Mouse (Mus musculus) A20 (cell line): ENCODE results near the gene Acaca.
"Not testable (repeated sequence)": the region's sequence is repeated elsewhere in the genome, so short reads cannot be mapped to it uniquely, and the experiment has no call there.

Experiments
- DNase-seq: peaks from one replicate; pipeline ENCODE4 v3.0.0-alpha.2; 2011; ENCODE audit warnings: low read depth, low spot score

Acaca gene

GRCm38 (mm10) chr11:84383891-84384290 is 254.4 kb downstream of the Acaca start:
- no peak for DNase-seq

- no peak for DNase-seq
These were observed 259.9 kb downstream of the Acaca start for GRCm38 (mm10) chr11:84389332-84389731.

DNA sequence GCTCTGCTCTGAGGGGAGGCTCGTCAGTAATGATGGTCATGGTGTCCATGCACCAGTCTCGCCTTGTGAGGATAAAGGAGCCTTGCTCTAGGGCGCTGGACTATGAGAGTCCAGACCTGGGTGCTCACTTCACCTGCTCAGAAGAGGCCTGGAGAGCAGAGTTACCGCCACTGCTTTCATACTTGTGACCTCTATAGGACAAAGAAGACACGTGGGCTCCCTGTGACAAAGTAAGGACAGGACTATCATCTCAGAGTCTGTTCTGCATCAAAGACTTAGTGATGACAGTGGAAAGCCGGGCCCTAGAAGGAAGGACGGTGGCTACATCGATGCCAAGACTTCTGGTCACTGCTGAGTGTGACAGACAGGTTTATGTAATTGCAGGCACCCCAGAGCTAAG is 261.7 kb downstream of the Acaca start:
- no peak for DNase-seq

DNA sequence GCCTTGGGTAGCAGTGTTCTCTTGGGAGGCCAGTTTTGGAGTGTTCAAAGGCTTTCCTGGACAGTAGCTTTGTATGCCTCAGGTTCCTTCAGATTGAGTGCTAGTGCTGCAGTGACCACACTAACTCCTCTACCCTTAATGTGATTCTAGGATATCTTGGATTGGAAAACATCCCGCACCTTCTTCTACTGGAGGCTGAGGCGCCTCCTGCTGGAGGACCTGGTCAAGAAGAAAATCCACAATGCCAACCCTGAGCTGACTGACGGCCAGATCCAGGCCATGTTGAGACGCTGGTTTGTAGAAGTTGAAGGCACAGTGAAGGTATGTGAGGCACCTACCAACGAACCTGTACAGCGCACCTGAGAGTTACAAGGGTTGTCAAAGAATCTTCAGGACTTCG is 262.6 kb downstream of the Acaca start:
- not testable (repeated sequence) for DNase-seq

- no peak for DNase-seq
These were observed 264.1 kb downstream of the Acaca start for GRCm38 (mm10) chr11:84393571-84393970.

DNA sequence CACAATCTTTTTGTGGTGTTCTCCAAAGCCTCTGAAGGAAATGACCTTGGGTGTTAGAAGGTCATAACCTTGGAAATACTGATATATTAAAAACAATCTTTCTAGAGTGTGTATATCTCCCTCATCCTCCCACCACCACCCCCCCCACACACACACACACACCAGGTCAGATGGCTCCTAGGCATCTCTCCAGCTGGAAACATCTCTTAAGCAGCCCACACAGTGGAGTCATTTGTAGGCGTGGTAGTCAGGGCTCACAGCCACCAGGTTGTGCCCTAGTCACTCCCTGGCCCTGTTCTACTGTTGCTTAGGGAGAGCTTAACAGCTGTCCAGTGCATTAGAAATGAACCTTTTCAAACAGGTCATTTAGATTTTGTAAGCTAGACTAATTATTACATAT is 265.5 kb downstream of the Acaca start:
- DNase-seq, result no peak

DNA sequence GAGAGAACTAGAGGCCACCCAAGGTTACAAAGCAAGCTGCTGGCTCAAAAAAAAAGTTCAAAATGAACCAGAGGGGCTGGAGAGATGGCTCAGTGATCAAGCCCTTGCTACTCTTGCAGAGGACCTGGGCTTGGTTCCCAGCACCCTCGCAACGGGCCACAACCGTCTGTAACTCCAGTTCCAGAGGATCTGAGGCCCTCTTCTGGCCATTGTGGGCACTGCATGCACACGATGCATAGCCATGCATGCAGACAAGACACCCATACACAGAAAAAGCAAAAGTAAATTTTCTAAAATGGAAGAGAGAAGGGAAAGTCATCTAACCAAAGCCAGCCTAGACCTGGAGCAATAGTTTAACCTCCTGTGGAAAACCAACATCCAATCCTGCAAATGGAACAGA is 277.3 kb downstream of the Acaca start:
- no peak for DNase-seq

GRCm38 (mm10) chr11:84410383-84410782 is 280.9 kb downstream of the Acaca start:
- DNase-seq, result no peak

DNA sequence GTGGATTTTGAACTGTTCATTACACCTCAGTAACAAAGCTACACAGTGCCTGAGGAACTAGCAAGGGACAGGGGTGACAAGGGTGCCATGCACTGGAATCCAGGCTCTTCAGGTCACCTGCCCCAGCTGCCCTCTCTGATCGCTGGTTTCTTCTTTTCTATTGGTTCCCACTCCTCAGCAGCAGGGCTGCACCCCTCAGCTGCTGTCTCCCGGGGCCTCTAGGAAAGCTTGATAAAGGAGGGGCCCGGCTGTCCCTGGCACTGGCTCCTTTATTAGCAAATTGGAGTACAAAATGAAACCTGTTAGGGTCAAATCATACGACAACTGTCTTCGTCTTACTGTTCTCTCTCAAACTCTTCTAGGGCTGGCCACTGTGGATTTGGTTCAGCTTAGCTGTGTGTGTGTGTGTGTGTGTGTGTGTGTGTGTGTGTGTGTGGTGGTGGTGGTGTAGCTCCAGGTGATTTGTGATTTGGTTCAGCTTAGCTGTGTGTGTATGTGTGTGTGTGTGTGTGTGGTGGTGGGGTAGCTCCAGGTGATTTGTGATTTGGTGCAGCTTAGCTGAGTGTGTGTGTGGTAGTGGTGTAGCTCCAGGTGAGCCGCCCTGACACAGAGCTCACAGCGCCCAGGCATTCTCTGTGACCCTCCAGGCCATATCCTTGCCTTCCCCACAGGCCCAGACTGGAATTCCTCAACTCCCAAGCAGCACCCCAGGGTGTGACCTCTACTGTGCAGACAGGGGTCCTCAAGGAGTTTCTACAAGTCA is 281.6 kb downstream of the Acaca start:
- no peak for DNase-seq

DNA sequence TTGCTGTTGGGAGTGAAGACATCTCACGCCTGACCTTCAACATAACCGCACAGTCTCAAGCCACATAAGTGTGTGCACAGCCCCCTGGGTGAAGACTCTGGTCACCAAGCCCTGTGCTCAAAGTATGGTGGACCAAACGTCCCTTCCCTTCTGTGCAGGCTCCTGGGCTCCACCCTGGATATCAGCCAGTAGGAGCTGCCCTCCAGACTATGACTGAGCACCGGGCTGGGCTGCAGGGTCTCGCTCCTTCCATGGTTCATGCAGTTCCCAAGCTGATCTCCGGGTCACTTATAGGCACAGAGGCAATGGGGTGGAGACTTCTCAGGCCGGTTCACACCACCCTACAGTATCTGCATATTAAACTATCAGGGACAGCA is 282.2 kb downstream of the Acaca start:
- no peak for DNase-seq

DNA sequence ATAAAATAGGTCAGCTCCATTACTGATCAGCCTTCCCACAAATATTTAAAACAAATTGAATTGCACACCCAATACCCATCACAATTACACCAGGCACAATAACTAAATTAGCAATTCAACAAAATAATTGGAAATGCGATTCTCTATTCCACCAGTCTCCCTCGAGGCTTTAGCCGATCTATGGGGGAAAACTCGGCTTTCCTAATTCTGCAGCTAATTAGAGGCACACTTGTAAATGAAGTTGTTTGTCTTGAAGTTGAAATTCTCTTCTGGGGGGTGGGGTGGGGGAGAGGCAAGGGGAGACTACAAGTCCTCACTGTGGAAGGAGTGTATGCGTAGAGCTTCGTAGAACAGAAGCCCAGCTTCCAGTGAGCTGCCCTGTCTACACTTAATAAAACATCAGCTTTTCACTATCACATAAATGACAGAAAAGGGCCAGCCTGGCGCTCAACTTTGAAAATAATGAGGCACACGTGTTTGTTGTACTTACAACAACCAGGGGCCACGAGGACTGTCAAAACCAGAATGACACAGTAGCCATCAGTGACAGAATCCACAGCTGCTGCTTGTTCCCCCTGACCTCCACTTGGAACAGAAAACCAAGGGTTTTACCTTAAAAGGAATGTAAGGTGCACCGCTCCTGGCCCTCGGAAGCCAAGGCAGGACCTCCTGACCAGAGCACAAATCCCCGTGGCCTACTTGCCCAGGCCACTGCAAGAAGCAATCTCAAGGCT is 282.9 kb downstream of the Acaca start:
- no peak for DNase-seq

DNA sequence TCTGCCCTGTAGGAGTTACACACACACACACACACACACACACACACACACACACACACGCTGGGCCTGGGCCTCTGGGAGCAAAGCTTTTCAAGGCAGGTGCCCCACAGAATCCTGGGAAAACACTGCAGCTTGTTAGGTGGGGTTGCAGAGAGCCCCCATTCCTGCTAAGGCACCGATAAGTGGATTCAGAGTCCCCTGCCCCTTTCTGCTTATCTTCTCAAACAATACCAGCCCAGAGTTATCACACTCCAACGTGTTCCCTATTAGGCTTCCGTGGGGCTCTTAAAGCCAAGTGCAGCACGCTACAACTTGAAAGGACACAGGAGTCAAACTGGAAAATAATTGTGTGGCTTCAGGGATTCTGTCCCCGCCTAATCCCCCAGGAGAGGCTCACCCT is 283.6 kb downstream of the Acaca start:
- DNase-seq, result no peak

- no peak for DNase-seq
These were observed 291.3 kb downstream of the Acaca start for GRCm38 (mm10) chr11:84420779-84421178.

GRCm38 (mm10) chr11:84425736-84426632 is 296.5 kb downstream of the Acaca start:
- no peak for DNase-seq

GRCm38 (mm10) chr11:84426633-84426998 is 297.1 kb downstream of the Acaca start:
- no peak for DNase-seq

GRCm38 (mm10) chr11:84429581-84429980 is 300.1 kb downstream of the Acaca start:
- DNase-seq, result peak; percentile 67

DNA sequence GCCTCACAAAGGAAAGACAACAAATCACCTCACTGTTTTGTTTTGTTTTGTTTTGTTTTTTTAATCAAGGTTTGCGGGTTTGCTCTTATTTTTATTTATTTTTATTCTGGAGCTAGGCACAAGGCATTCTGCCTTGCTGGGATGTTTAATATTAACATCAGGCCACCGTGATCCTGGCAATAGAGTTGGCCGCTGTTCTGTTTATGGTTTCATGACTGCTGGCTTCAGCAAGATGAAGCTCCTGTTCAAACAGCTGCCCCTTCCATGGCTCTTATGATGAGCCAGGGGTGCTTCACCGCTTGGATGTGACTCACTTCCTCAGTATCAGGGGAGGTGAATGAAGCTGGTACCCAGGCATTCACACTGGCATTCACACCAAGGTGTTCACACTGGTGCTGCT is 300.9 kb downstream of the Acaca start:
- DNase-seq, result no peak

DNA sequence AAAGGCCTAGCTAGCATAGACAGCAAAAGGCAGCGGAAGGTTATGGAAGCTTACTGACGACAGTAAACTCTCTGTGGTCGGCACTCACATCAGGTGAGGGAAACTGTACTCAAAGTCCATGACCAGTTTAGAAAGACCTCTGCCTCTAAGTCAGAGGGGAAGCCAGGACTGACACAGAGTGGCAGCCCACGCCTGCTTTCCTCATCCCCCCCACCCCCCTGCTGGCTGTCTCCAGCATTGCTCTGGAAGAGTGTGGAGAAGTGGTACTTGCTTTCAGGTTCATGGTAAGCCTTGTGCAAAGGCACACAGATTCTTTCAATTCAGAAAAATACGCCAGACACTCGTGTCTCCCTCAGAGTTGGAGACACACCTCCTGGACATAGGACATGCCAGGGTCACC is 305.4 kb downstream of the Acaca start:
- peak; percentile 14 for DNase-seq

- no peak for DNase-seq
These were observed 310.9 kb downstream of the Acaca start for GRCm38 (mm10) chr11:84440402-84440801.

DNA sequence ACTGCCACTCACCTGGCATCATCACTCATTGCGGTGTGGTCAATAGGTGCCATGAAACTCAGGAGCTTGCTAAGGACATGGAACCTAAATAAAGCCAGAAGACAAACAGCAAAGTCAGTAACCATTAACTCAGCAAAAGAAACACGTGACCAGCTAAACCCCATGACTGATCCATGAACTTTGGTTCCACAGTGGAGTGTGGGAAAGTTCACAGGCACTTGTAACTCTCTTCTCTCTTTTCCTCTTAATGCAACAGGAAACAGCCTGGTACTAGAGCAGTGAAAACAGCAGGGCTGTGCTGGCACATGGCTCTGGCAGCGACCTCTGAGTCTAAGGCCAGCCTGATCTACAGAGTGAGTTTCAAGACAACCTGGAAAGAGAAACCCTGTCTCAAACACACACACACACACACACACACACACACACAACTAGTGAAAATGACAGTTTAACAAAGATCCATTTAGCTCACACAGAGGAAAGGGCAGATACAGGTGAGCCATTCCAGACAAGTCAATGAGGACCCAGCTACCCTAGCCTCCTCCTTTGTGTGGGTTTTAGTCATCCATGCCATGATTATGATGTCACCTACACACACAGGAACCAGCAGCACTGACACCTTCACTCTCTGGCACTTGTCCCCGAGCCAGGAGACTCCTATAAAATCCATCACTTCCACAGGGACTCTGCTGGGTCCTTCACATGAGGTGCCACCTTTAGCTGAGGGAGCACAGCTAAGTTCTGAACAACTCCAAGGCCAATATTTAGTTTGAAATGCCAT is 313.3 kb downstream of the Acaca start:
- no peak for DNase-seq
